Mouse (Mus musculus) kidney, embryonic 16.5 days (tissue): ENCODE results near the gene Chd9. TPM values are rescaled to one million over a fixed set of nuclear protein-coding genes. Genes with fewer than 3 reads are reported as not detected.
"Not testable (repeated sequence)": the region's sequence is repeated elsewhere in the genome, so short reads cannot be mapped to it uniquely, and the experiment has no call there.

Experiments
- ATAC-seq: fragments of 200-750 bp; cut with Nextera tagmentation; 2 replicates; pipeline ENCODE4 v1.8.0; 2017; ENCODE audit warnings: moderate TSS enrichment; ENCODE audit not compliant: low FRiP score, low TSS enrichment
- H3K27ac ChIP-seq: fragments of 300-500 bp; sonication (generic); 2 replicates; pipeline ENCODE4 v1.5.1; 2014; ENCODE audit warnings: low read length
- H3K27me3 ChIP-seq: fragments of 300-500 bp; sonication (generic); 2 replicates; pipeline ENCODE4 v1.6.1; 2014; ENCODE audit warnings: low read length, control low read depth, mixed read lengths; ENCODE audit not compliant: insufficient read depth
- H3K36me3 ChIP-seq: fragments of 300-500 bp; sonication (generic); 2 replicates; pipeline ENCODE4 v1.6.1; 2014; ENCODE audit warnings: low read length, control low read depth, mixed read lengths; ENCODE audit not compliant: insufficient read depth
- H3K4me1 ChIP-seq: fragments of 300-500 bp; sonication (generic); 2 replicates; pipeline ENCODE4 v1.6.1; 2014; ENCODE audit warnings: low read length, control low read depth, mixed read lengths; ENCODE audit not compliant: insufficient read depth
- H3K4me2 ChIP-seq: fragments of 300-500 bp; sonication (generic); replicated peaks from 2 replicates; pipeline ENCODE4 v1.6.1; 2014; ENCODE audit warnings: low read depth, low read length
- H3K4me3 ChIP-seq: fragments of 300-500 bp; sonication (generic); 2 replicates; pipeline ENCODE4 v1.5.1; 2014; ENCODE audit warnings: mild to moderate bottlenecking, low read length
- H3K9ac ChIP-seq: fragments of 300-500 bp; sonication (generic); replicated peaks from 2 replicates; pipeline ENCODE4 v1.6.1; 2014; ENCODE audit warnings: low read length
- H3K9me3 ChIP-seq: fragments of 300-500 bp; sonication (generic); 2 replicates; pipeline ENCODE4 v1.6.1; 2016; ENCODE audit warnings: low read length, control low read depth
- WGBS: fragments of 180-500 bp; shearing (Covaris S2); extraction: QIAGEN DNeasy Blood & Tissue Kit; methylation state at CpG from one replicate; pipeline ENCODE4 v1.1.7; 2014; 5-methylcytosine and 5-hydroxymethylcytosine counted together
- polyA plus RNA-seq: library from polyadenylated mRNA; unstranded; fragments of >200 nt; fragmentation: Nextera tagmentation; extraction: Ambion mirVana; gene quantifications from 2 replicates; pipeline ENCODE4 v1.2.1, GENCODE M21; 2015

Gene Chd9
- polyA plus RNA-seq, 1 experiment from 2014 or later = 88.1 TPM

DNA sequence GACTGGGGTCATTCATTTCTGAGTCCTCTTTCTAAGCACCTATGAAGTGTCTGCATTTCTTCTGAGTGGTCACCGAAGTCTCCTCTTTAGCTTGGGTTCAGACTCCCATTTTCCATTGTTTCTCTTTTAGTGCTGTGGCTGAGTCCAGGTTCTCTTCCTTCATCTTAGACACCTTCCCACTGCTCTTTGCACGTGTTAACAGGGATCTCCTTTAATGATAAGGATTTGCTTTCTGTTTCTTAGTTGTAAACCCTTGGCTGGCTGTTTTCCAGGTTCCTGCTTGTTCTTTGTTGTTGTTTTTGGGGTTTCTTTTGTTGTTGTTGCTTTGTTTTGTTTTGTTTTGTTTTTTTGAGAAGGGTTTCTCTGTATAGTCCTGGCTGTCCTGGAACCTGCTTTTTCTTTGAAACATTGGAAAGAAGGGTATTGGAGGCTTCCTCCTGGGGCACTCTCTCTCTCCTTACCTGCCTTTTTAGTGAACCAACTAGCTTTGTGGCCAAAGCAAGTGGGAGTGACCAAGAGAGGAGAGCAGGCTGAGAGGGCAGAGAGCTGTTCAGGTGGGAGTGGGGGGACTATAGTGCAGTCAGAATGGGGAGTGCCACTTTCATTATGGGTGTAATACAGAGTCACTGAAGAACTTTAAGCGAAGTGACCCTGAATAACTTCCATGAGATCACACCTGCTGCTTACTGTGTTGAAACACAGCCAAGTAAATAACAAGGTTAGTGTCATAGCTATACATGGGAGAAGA, 95.2 kb downstream of the Chd9 start:
- H3K27me3 ChIP-seq = no peaks in the 10 kb centered on the region
- no peak overlapping the region for H3K4me2 ChIP-seq
- H3K4me3 ChIP-seq = no peak overlapping the region
- no peak overlapping the region for H3K27ac ChIP-seq
- ATAC-seq = no peak
- H3K36me3 ChIP-seq = no peaks in the 10 kb centered on the region
- no peak overlapping the region for H3K9ac ChIP-seq
- no peaks in the 10 kb centered on the region for H3K4me1 ChIP-seq
- WGBS = 73% methylated on average over 3 of the region's 3 CpGs
- no peaks in the 10 kb centered on the region for H3K9me3 ChIP-seq

DNA sequence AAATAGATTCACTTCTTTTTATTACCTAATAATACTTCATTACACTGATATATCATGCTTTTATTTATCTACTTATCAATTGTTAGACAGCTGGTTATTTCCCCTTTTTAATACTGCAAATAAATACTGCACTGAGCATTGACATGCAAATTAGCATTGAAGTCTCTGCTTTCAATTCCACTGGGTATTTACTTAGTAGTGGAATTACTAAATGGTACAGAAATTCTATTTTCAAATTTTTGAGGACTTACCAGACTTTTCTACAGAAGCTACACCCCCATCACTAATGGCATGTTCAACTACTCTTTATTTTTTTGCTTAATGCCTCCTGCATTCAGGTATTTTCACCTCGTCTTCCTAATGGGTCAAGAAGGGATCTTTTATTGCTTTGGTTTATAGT, 100.3 kb downstream of the Chd9 start:
- no peaks in the 10 kb centered on the region for H3K36me3 ChIP-seq
- no peaks in the 10 kb centered on the region for H3K27me3 ChIP-seq
- H3K4me3 ChIP-seq = no peak overlapping the region
- H3K9me3 ChIP-seq = no peaks in the 10 kb centered on the region
- WGBS = 74% methylated on average over 1 of the region's 1 CpGs
- no peak for ATAC-seq
- no peak overlapping the region for H3K9ac ChIP-seq
- no peaks in the 10 kb centered on the region for H3K4me1 ChIP-seq
- H3K4me2 ChIP-seq = no peak overlapping the region
- no peak overlapping the region for H3K27ac ChIP-seq

DNA sequence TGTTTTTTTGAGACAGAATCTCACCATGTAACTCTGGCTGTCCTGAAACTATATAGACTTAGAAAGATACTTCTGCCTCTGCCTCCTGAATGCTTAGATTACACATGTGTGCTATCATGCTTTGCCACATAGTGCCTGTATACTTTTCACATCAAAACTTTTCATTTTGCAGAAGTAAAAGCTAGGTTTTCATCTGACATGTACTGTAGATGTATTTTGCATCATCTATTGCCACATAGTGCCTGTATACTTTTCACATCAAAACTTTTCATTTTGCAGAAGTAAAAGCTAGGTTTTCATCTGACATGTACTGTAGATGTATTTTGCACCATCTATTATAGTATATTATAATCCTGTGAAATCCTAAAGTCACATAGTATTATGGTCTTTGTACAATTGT, 102.0 kb downstream of the Chd9 start:
- H3K9me3 ChIP-seq, H3K4me3 ChIP-seq, H3K27ac ChIP-seq, H3K4me2 ChIP-seq, H3K36me3 ChIP-seq, ATAC-seq, H3K9ac ChIP-seq, H3K27me3 ChIP-seq, H3K4me1 ChIP-seq: not testable (repeated sequence)

DNA sequence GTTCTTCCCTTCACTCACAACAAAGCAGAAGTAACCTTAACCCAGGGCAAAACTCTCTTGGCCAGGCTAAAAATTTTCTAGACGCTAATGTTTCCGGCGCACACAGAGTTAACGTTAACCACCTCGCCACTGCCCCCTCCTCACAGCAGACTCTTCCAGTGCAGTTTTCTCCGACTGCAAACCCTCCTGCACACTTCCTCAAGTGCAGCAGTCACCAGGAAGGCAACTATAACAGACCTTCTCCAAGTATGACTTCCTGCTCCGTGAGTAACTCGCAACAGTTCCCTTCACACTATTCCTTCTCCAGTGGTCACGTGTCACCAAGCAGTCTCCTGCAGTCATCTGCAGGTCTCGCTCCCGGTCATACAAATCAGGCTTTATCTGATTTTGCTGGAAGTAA, 104.8 kb downstream of the Chd9 start:
- Histone ChIP-seq H3K27me3 (no peaks in the 10 kb centered on the region), H3K4me1 (no peaks in the 10 kb centered on the region), H3K36me3 (no peaks in the 10 kb centered on the region; the same call in 1 of the 2 replicates), H3K9ac (no peak overlapping the region), H3K9me3 (no peaks in the 10 kb centered on the region), H3K4me3 (no peak overlapping the region), H3K27ac (no peak overlapping the region), H3K4me2 (no peak overlapping the region)
- 59% methylated on average over 11 of the region's 11 CpGs for WGBS
- no peak for ATAC-seq

DNA sequence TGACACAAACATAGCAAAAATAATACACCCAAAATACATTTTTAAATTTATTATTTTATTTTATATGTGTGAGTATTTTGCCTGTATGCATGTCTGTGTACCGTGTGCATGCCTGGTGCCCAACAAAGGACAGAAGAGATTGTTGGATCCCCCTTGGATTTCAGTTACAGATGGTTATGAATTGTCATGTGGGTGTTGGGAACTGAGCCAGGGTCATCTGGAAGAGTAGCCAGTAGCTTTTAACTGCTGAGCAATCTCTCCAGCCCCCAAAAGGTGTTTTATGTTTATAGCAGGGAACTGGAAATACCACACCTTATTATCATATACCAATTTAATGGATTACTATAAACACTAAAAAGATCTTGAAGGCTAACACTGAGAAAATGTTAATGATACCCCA, 106.6 kb downstream of the Chd9 start:
- WGBS = 92% methylated on average over 1 of the region's 1 CpGs
- no peak overlapping the region for H3K4me3 ChIP-seq
- H3K4me1 ChIP-seq = no peaks in the 10 kb centered on the region
- H3K27ac ChIP-seq = no peak overlapping the region
- H3K9ac ChIP-seq = no peak overlapping the region
- no peaks in the 10 kb centered on the region for H3K9me3 ChIP-seq
- no peaks in the 10 kb centered on the region for H3K27me3 ChIP-seq
- no peak for ATAC-seq
- no peak overlapping the region for H3K4me2 ChIP-seq
- H3K36me3 ChIP-seq = no peaks in the 10 kb centered on the region; the same call in 1 of the 2 replicates

DNA sequence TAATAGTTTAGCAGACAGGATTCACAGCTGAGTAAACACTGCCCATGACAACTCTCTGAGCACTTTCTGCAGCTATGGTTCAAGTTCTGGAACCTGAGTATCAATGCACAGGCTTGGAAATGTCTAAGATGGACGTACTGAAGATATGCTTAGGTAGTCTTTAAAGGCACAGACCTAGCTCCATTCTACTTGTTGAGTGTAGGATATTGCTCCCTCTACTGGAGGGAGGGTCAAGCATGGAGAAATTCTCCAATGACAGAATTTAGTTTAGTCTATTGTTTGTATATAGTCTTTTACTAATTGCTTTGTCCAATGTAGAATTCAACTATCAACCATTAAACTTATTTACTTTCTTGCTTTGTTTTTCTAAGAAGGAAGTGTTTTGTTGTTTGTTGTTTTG, 108.7 kb downstream of the Chd9 start:
- H3K4me1 ChIP-seq = no peaks in the 10 kb centered on the region
- no peak overlapping the region for H3K9ac ChIP-seq
- WGBS = 27% methylated on average over 1 of the region's 1 CpGs
- no peak overlapping the region for H3K27ac ChIP-seq
- no peak overlapping the region for H3K4me3 ChIP-seq
- no peaks in the 10 kb centered on the region; the same call in 1 of the 2 replicates for H3K36me3 ChIP-seq
- no peaks in the 10 kb centered on the region for H3K9me3 ChIP-seq
- peak; percentile 49; the same call in 1 of the 2 replicates for ATAC-seq
- H3K4me2 ChIP-seq = no peak overlapping the region
- no peaks in the 10 kb centered on the region for H3K27me3 ChIP-seq

DNA sequence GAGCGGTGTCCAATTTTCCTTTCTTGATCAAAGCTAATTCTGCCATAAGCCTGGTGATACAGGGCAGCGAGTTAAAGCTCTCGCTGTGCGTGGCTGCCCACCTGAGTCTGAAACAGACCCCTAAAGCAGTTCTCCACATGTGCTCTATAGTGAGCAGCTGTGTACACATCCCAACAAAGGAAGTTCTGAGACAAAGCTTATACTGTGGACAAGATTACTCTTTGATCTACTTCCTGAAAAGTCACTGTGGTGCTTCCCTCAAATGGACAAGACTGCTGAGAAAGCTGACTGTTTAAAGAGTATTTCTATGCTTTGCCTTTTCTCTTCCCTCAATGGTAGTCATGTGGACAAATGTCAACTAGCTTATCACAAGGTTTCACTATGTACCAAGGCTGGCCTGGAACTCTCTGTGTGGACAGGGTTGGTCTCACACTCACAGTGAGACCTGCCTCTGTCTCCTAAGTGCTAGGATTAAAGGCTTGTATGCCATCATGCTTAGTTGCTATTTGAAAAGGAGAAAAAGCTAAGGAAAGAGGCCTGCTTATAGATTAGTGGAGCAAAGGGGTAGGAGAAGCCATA, 110.3 kb downstream of the Chd9 start:
- no peak overlapping the region for H3K9ac ChIP-seq
- no peaks in the 10 kb centered on the region; the same call in 1 of the 2 replicates for H3K36me3 ChIP-seq
- no peaks in the 10 kb centered on the region for H3K27me3 ChIP-seq
- H3K4me3 ChIP-seq = no peak overlapping the region
- H3K27ac ChIP-seq = no peak overlapping the region
- H3K4me2 ChIP-seq = no peak overlapping the region
- ATAC-seq = no peak
- no peaks in the 10 kb centered on the region for H3K9me3 ChIP-seq
- H3K4me1 ChIP-seq = no peaks in the 10 kb centered on the region
- WGBS = 76% methylated on average over 4 of the region's 4 CpGs

DNA sequence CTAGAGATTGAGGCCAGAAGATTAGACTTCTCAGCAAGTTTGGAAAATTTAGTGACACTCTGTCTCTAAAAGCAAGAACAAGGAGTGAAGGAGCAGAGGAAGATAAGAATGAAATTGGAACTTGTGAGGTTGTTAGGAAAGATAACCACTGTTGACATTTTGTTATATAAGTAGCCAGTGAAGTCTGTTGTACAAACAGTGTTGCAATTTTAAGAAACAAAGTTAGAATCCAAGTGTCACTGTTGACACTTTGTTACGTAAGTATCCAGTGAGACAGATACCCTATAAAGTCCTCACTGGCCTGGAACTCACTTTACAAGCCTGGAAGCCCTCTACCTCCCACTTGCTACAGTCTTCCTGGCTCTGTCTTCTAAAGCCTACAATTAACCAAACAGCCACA, 111.7 kb downstream of the Chd9 start:
- Histone ChIP-seq H3K4me1 (no peaks in the 10 kb centered on the region), H3K4me2 (no peak overlapping the region), H3K9ac (no peak overlapping the region), H3K36me3 (no peaks in the 10 kb centered on the region), H3K9me3 (no peaks in the 10 kb centered on the region), H3K27ac (no peak overlapping the region), H3K4me3 (no peak overlapping the region), H3K27me3 (no peaks in the 10 kb centered on the region)
- WGBS = 88% methylated on average over 1 of the region's 1 CpGs
- ATAC-seq = no peak

DNA sequence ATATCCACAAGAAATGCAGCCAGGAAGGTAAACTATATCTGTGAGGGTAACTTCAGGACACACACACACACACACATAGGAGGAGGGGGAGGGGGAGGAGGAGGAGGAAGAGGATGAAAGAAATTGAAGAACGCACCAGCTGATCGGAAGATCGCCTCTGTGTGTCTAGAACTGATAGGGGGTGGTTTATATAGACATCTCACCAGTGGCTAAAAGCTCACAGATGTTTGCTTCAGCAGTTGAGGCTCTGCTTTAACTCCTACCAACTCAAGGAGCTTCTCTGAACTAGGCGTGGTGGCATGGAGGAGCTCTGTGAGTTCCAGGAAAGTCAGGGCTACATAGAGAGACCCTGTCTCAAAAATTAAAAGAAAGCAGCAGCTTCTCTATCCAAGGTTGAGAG, 115.6 kb downstream of the Chd9 start:
- no peaks in the 10 kb centered on the region for H3K9me3 ChIP-seq
- no peak overlapping the region for H3K4me2 ChIP-seq
- H3K27me3 ChIP-seq = no peaks in the 10 kb centered on the region
- no peak overlapping the region for H3K4me3 ChIP-seq
- no peaks in the 10 kb centered on the region for H3K36me3 ChIP-seq
- no peak overlapping the region for H3K27ac ChIP-seq
- 80% methylated on average over 4 of the region's 4 CpGs for WGBS
- no peak overlapping the region for H3K9ac ChIP-seq
- H3K4me1 ChIP-seq = no peaks in the 10 kb centered on the region
- ATAC-seq = no peak
